Mouse (Mus musculus): Measurements from ENCODE around the gene Tmpo. TPM values are rescaled to one million over a fixed set of nuclear protein-coding genes. Genes with fewer than 3 reads are reported as not detected.

Tmpo gene
- polyA plus RNA-seq, 1 experiment from 2014 or later: 53.3 TPM

DNA sequence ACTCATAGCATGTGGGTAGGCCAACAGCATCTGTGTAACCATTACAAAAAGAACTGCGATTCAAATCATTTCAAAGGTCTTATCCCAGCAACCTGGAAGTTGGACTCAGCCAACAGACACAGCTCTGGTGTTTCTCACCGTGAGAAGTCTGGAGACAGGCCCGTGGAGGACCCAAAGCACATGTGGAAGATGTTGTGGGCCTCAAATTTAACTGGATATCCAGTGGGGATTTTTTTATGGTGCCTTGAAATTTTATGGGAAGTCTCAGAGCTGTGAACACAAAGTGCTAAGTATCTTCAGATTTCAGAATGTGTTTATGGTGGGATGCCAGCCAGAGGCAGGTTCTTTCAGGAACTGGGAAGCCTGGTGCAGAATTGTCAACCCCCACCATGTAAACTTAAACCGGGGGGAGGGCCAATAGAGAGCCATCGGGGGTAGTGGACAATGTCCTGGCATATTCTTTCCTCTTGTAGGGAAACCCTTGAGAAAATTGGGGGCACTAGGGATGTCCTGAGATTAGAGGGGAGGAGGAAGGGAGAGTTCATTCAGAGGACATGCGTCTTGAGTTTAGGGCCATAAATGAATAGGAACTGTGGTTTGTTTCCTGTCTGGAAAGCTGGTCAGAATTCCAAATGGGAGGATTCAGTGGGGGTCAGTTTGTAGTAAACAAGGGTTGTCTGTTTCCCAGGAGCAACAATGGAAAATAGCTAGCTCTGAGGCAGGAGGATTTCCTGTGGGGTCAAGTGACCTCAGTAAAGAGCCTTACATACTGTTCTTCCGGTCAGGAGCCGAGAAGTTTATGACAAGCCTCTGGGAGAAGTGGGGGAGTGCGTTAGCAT is 41.5 kb upstream of the Tmpo start:
- peak; percentile 82 for ATAC-seq
- Histone ChIP-seq H3K9ac (replicated peaks; ENCODE audit: low read depth) (no peak overlapping the region), H3K9me3 (ENCODE audit: low read length) (no peaks in the 10 kb centered on the region), H3K36me3 (ENCODE audit: insufficient read depth, low read length) (no peaks in the 10 kb centered on the region), H3K4me2 (replicated peaks; ENCODE audit: low read depth, low read length) (no peak overlapping the region), H3K27ac (ENCODE audit: low read length) (0 out of 2 replicates have a peak overlapping the region, but pooled peaks have one; percentile 47), H3K4me3 (ENCODE audit: low read depth, low read length) (no peak overlapping the region), H3K27me3 (replicated peaks; ENCODE audit: insufficient read depth, low read length) (no peaks in the 10 kb centered on the region), H3K4me1 (ENCODE audit: insufficient read depth, low read depth, low read length) (no peaks in the 10 kb centered on the region)
- DNase-seq (ENCODE audit: low spot score): peak; percentile 54
- 48% methylated on average over 9 of the region's 9 CpGs for WGBS
- no peak for TF ChIP-seq CTCF (IDR thresholded peaks at IDR 0.05)
- TF ChIP-seq EP300 (IDR thresholded peaks at IDR 0.05): peak; percentile 91

DNA sequence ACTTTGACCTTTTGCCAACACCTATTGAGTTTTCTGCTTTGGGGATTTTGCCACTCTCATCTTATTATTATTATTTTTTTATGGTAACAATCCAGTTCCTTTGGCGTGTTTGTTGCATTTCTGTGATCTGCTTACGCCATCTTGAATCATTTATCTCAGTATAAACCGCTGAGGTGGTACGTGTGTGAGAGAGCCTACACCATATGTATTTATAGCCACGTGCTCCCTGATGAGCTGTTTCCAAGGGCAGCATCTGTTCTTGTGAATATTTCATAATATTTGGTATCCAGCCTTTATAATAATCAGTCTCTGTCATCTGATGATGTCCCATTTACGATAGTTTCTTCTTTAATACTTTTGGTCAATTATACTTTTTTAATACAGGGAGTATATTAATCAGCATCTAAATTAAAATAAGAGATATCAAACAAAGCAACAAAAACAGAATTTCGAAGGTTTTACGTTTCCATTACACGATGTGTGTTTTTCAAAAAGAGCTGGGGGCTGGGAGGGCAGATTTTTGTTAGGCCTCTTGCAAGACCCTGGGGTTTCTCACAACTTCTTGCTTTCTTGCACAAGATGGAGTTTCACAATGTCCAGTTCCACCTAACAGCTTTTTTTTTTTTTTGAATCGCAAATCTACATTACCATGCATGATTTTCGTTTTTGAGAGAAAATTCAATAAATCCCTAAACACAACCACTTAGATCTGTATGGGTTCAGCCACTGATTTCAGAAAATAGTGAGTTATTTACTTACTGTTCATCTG is 28.0 kb upstream of the Tmpo start:
- no peaks in the 10 kb centered on the region; the same call in 1 of the 2 replicates for H3K4me1 ChIP-seq (ENCODE audit: insufficient read depth, low read depth, low read length)
- TF ChIP-seq EP300 (IDR thresholded peaks at IDR 0.05) (no peak), CTCF (IDR thresholded peaks at IDR 0.05) (no peak)
- ATAC-seq (no peak), DNase-seq (ENCODE audit: low spot score) (peak; percentile 29)
- H3K4me3 ChIP-seq (ENCODE audit: low read depth, low read length): no peak overlapping the region
- no peaks in the 10 kb centered on the region for H3K36me3 ChIP-seq (ENCODE audit: insufficient read depth, low read length)
- no peak overlapping the region for H3K27ac ChIP-seq (ENCODE audit: low read length)
- 78% methylated on average over 11 of the region's 11 CpGs for WGBS
- no peaks in the 10 kb centered on the region for H3K27me3 ChIP-seq (replicated peaks; ENCODE audit: insufficient read depth, low read length)
- H3K9ac ChIP-seq (replicated peaks; ENCODE audit: low read depth): no peak overlapping the region
- H3K4me2 ChIP-seq (replicated peaks; ENCODE audit: low read depth, low read length): no peak overlapping the region
- H3K9me3 ChIP-seq (ENCODE audit: low read length): no peaks in the 10 kb centered on the region

DNA sequence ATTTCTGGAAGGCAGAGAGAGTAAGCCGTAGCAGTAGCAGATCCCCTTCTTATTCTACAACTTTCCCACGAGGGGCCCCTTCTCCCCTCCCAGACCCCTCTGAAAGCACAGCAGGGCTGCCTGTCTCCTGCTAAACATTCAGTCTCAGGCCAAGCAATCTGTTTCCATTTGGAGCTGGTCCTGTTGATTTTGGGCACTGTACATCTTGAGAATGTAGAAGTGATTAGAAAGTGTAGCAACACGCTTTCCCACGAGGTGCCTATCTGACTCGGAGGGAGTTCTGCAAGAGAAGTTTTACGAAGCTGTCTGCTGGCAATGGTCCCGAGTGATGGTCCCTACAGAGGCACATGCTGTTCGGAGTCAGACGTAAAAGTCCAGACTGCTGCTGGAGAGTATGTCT is 27.3 kb upstream of the Tmpo start:
- ATAC-seq (peak; percentile 21; the same call in 1 of the 2 replicates), DNase-seq (ENCODE audit: low spot score) (peak; percentile 17)
- Histone ChIP-seq H3K9ac (replicated peaks; ENCODE audit: low read depth) (no peak overlapping the region), H3K4me3 (ENCODE audit: low read depth, low read length) (no peak overlapping the region), H3K27ac (ENCODE audit: low read length) (no peak overlapping the region), H3K27me3 (replicated peaks; ENCODE audit: insufficient read depth, low read length) (no peaks in the 10 kb centered on the region), H3K9me3 (ENCODE audit: low read length) (no peaks in the 10 kb centered on the region), H3K4me1 (ENCODE audit: insufficient read depth, low read depth, low read length) (no peaks in the 10 kb centered on the region; the same call in 1 of the 2 replicates), H3K36me3 (ENCODE audit: insufficient read depth, low read length) (no peaks in the 10 kb centered on the region), H3K4me2 (replicated peaks; ENCODE audit: low read depth, low read length) (no peak overlapping the region)
- no peak for TF ChIP-seq CTCF (IDR thresholded peaks at IDR 0.05)
- TF ChIP-seq EP300 (IDR thresholded peaks at IDR 0.05): no peak
- WGBS: 62% methylated on average over 9 of the region's 9 CpGs

DNA sequence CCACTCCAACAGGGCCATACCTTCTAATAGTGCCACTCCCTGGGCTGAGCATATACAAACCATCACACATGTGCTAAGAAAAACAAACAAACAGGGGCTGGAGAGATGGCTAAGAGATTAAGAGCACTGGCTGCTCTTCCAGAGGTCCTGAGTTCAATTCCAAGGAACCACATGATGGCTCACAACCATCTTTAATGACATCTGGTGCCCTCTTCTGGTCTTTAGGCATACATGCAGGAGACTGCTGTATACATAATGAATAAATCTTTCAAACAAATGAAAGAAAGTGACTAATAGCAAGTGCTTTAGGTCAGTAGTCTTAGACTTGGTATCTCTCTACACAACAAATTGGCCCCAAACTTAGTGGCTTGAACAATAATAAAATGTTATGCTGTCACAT is 26.2 kb upstream of the Tmpo start:
- Histone ChIP-seq H3K9ac (replicated peaks; ENCODE audit: low read depth) (no peak overlapping the region), H3K36me3 (ENCODE audit: insufficient read depth, low read length) (no peaks in the 10 kb centered on the region), H3K4me3 (ENCODE audit: low read depth, low read length) (no peak overlapping the region), H3K27me3 (replicated peaks; ENCODE audit: insufficient read depth, low read length) (no peaks in the 10 kb centered on the region), H3K4me1 (ENCODE audit: insufficient read depth, low read depth, low read length) (no peaks in the 10 kb centered on the region; the same call in 1 of the 2 replicates), H3K4me2 (replicated peaks; ENCODE audit: low read depth, low read length) (no peak overlapping the region), H3K9me3 (ENCODE audit: low read length) (no peaks in the 10 kb centered on the region), H3K27ac (ENCODE audit: low read length) (no peak overlapping the region)
- TF ChIP-seq EP300 (IDR thresholded peaks at IDR 0.05) (no peak), CTCF (IDR thresholded peaks at IDR 0.05) (peak; percentile 41)
- DNase-seq (ENCODE audit: low spot score) (no peak), ATAC-seq (no peak)

DNA sequence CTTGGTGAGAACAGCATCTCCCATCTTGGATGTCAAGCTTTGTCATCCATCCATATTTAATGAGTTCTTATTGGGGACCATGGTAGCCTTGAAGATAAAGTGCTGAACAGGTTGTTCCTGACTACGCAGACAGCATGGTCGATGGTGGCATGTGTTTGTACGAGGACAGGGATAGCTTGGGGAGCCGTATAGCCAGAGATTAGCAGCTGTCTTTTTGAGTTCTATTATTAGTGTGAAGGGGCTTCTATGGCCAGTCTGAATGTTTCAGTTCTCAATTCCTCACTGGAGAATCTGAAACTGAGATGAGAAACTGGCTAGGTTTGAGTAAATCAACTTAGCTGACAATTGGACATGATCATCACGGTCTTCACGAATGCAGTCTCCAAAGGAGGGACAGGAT is 24.5 kb upstream of the Tmpo start:
- H3K4me3 ChIP-seq (ENCODE audit: low read depth, low read length): no peak overlapping the region

DNA sequence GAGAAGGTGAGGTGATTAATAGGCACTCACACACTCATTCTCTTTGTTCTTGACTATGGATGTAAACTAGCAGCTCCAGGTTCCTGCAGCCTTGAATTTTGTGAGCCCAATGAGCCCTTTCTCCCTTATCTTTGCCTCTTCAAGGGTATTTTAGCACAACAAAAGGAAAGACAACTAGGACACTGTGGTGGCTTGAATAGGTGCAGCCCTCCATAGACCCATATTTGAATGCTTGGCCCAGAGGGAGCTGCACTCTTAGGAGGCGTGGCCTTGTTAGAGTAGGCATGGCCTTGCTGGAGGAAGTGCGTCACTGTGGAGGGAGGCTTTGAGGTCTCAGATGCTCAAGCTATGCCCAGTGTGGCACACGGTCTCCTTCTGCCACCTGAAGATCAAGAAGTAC is 19.5 kb upstream of the Tmpo start:
- no peak for DNase-seq (ENCODE audit: low spot score)
- H3K27me3 ChIP-seq (replicated peaks; ENCODE audit: insufficient read depth, low read length): no peaks in the 10 kb centered on the region
- TF ChIP-seq CTCF (IDR thresholded peaks at IDR 0.05): no peak
- no peak for TF ChIP-seq EP300 (IDR thresholded peaks at IDR 0.05)
- H3K4me1 ChIP-seq (ENCODE audit: insufficient read depth, low read depth, low read length): no peaks in the 10 kb centered on the region
- no peak overlapping the region for H3K4me3 ChIP-seq (ENCODE audit: low read depth, low read length)
- ATAC-seq: no peak
- H3K9ac ChIP-seq (replicated peaks; ENCODE audit: low read depth): no peak overlapping the region
- no peaks in the 10 kb centered on the region for H3K9me3 ChIP-seq (ENCODE audit: low read length)
- 90% methylated on average over 3 of the region's 3 CpGs for WGBS
- H3K4me2 ChIP-seq (replicated peaks; ENCODE audit: low read depth, low read length): no peak overlapping the region
- no peak overlapping the region for H3K27ac ChIP-seq (ENCODE audit: low read length)
- H3K36me3 ChIP-seq (ENCODE audit: insufficient read depth, low read length): no peaks in the 10 kb centered on the region

More for the DNA sequence above, 24.5 kb upstream of the Tmpo start:
- WGBS: 86% methylated on average over 6 of the region's 6 CpGs
- DNase-seq (ENCODE audit: low spot score) (no peak), ATAC-seq (no peak)
- no peaks in the 10 kb centered on the region for H3K36me3 ChIP-seq (ENCODE audit: insufficient read depth, low read length)
- no peak overlapping the region for H3K4me2 ChIP-seq (replicated peaks; ENCODE audit: low read depth, low read length)
- no peak overlapping the region for H3K27ac ChIP-seq (ENCODE audit: low read length)
- TF ChIP-seq EP300 (IDR thresholded peaks at IDR 0.05) (no peak), CTCF (IDR thresholded peaks at IDR 0.05) (no peak)
- H3K4me1 ChIP-seq (ENCODE audit: insufficient read depth, low read depth, low read length): no peaks in the 10 kb centered on the region; the same call in 1 of the 2 replicates
- H3K9ac ChIP-seq (replicated peaks; ENCODE audit: low read depth): no peak overlapping the region
- no peaks in the 10 kb centered on the region for H3K27me3 ChIP-seq (replicated peaks; ENCODE audit: insufficient read depth, low read length)
- H3K9me3 ChIP-seq (ENCODE audit: low read length): no peaks in the 10 kb centered on the region

Data from lung, postnatal 0 days (tissue).